Mouse (Mus musculus) hindbrain, embryonic 14.5 days (tissue): ENCODE measurements at regions not wholly inside any gene's neighbourhood (a gene's known extent, or its start where the extent isn't known, plus 50 kb on each side); places are given as distances from the start of the nearest gene placed in this dataset.
A peak's percentile ranks its signal among the peaks of the same experiment; 100 is the strongest.

Source experiments
- ATAC-seq: fragments of 200-750 bp; cut with Nextera tagmentation; 2 replicates; pipeline ENCODE4 v1.8.0; 2017; ENCODE audit warnings: moderate number of reproducible peaks, mild to moderate bottlenecking, moderate TSS enrichment, moderate library complexity; ENCODE audit not compliant: low FRiP score
- DNase-seq: peaks from one replicate; pipeline ENCODE4 v3.0.0-alpha.2; 2015; ENCODE audit warnings: low spot score
- H3K27ac ChIP-seq: fragments of 300-500 bp; sonication (generic); 2 replicates; pipeline ENCODE4 v1.5.1; 2014; ENCODE audit warnings: mild to moderate bottlenecking, moderate library complexity
- H3K27me3 ChIP-seq: fragments of 300-500 bp; sonication (generic); 2 replicates; pipeline ENCODE4 v1.6.1; 2014; ENCODE audit warnings: mild to moderate bottlenecking, low read length, mixed read lengths; ENCODE audit not compliant: control insufficient read depth, insufficient read depth
- H3K36me3 ChIP-seq: fragments of 300-500 bp; sonication (generic); replicated peaks from 2 replicates; pipeline ENCODE4 v1.6.1; 2014; ENCODE audit not compliant: control insufficient read depth, insufficient read depth
- H3K4me1 ChIP-seq: fragments of 300-500 bp; sonication (generic); replicated peaks from 2 replicates; pipeline ENCODE4 v1.6.1; 2014; ENCODE audit warnings: antibody characterized with exemption, low read length, mixed read lengths; ENCODE audit not compliant: control insufficient read depth, insufficient read depth
- H3K4me2 ChIP-seq: fragments of 300-500 bp; sonication (generic); replicated peaks from 2 replicates; pipeline ENCODE4 v1.6.1; 2014; ENCODE audit warnings: mild to moderate bottlenecking, moderate library complexity
- H3K4me3 ChIP-seq: fragments of 300-500 bp; sonication (generic); replicated peaks from 2 replicates; pipeline ENCODE4 v1.5.1; 2014; ENCODE audit warnings: mild to moderate bottlenecking, low read length
- H3K9ac ChIP-seq: fragments of 300-500 bp; sonication (generic); 2 replicates; pipeline ENCODE4 v1.6.1; 2014
- H3K9me3 ChIP-seq: fragments of 300-500 bp; sonication (generic); 2 replicates; pipeline ENCODE4 v1.6.1; 2016; ENCODE audit warnings: low read length; ENCODE audit not compliant: control insufficient read depth
- WGBS: fragments of 180-500 bp; shearing (Covaris S2); extraction: QIAGEN DNeasy Blood & Tissue Kit; methylation state at CpG from one replicate; pipeline ENCODE4 v1.1.7; 2014; 5-methylcytosine and 5-hydroxymethylcytosine counted together

DNA sequence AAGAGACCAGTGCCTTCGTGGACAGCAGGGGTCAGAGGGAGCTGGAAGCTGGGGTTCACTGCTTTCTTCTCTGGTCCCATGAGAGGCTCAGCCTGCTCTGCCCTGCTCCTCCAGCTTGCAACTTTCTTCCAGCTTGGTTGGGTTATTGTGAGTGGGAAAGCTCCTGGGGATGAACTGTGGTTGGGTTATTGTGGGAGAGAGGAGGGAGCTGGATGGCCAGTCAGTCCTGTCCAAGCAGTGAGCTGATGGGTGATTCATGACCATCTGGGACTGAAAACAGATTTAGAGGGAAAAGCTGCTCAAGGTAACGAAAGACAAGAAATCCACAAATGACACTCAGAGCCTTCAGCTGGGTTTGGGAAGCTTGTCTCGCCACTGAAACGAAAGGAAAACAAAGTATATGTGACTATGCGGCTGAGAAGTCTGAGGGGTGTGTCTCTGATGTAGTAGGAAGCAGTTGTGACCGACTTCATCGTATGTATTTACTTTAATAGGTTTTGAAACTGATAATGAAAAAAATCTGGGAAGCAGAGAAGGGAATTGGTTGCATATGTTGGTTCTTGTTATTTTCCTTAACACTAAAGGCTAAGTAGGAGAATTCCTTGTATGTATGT, 365.1 kb downstream of the Cog6 start:
- Histone ChIP-seq H3K9ac (no peak overlapping the region), H3K4me1 (no peaks in the 10 kb centered on the region), H3K9me3 (no peaks in the 10 kb centered on the region), H3K4me2 (no peak overlapping the region), H3K36me3 (no peaks in the 10 kb centered on the region), H3K27me3 (no peaks in the 10 kb centered on the region), H3K27ac (no peak overlapping the region), H3K4me3 (no peak overlapping the region)
- WGBS: 88% methylated on average over 7 of the region's 7 CpGs
- no peak for ATAC-seq
- no peak for DNase-seq

DNA sequence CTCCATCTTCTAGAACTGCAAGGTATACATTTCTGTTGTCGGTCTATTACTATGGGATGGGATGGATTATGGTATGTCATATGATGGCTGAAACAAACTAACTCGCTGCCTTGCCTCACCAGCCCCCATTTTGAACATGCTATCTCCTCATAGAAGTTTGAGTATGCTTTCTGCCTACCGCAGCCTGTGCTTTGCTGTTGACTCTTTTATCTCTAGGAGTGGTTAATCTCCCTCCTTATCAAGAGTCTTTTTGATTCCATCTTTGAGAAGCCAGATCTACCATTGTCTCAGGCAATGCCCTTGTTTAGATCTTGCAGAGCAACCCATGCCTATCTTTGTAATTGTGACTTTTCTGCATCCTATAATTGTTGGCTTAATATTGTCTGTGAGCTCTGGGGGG, 367.0 kb downstream of the Cog6 start:
- no peaks in the 10 kb centered on the region for H3K9me3 ChIP-seq
- H3K4me3 ChIP-seq: no peak overlapping the region
- H3K9ac ChIP-seq: no peak overlapping the region
- no peak for DNase-seq
- no peak for ATAC-seq
- H3K4me2 ChIP-seq: no peak overlapping the region
- peaks cover 3% of the 10 kb centered on the region; the same call in 1 of the 2 replicates for H3K4me1 ChIP-seq
- no peak overlapping the region for H3K27ac ChIP-seq
- 93% methylated on average over 3 of the region's 3 CpGs for WGBS
- H3K36me3 ChIP-seq: no peaks in the 10 kb centered on the region
- no peaks in the 10 kb centered on the region for H3K27me3 ChIP-seq

DNA sequence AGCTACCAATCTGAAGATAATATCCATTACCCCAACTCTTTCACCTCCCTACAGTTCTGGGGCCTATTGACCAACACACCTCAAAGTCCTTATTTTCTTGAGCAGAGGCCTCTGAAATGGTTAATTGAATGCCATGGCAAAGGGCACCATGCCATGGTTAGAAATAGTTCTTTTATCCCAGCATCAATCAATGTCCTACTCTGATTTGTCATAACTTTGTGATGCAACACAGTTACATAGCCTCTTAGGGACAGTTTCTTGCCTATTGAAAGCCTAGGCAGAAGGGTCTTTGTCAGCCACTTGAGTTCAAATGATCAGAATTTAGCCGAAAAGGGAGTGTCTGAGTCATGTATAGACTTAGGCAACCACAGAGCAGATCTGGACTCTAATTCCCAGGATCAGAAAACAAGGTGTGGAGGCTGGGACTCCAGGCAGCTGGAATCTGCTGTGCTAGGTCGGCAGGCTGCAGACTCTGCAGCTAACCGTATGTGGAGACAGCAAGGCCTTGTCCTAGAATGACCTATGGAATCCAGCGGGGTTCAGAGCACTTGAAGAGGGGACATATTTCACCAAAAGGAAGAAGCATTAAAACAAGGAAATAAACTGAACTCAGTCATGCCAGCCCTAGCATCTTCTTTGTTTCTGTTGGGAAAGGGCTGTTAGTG, 368.1 kb downstream of the Cog6 start:
- Histone ChIP-seq H3K9ac (no peak overlapping the region), H3K4me3 (no peak overlapping the region), H3K9me3 (no peaks in the 10 kb centered on the region), H3K27ac (no peak overlapping the region), H3K27me3 (no peaks in the 10 kb centered on the region), H3K4me2 (no peak overlapping the region), H3K36me3 (no peaks in the 10 kb centered on the region), H3K4me1 (peaks cover 14% of the 10 kb centered on the region)
- ATAC-seq: no peak
- DNase-seq: no peak
- 84% methylated on average over 4 of the region's 4 CpGs for WGBS

DNA sequence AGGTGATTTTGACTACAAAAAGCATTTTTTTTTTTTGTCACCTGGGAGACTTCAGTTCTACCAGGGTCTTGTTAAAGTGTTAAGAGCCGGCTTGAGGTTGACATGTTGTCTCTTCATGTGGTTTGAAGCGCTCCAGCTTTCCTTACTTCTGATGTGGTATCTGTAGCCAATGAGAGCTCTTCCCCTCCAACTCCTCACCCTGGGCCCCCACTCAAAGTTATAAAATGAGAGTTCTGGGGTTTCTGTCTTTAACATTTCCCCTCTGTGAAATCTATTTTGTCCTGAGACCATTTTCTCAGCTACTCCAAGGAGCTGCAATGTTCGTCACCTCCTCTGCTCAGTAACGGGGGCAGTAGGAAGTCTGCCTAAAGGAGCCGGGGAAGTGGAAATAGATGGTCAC, 369.1 kb downstream of the Cog6 start:
- ATAC-seq (no peak), DNase-seq (no peak)
- Histone ChIP-seq H3K4me1 (peaks cover 23% of the 10 kb centered on the region), H3K4me3 (no peak overlapping the region), H3K4me2 (no peak overlapping the region), H3K36me3 (no peaks in the 10 kb centered on the region), H3K9ac (no peak overlapping the region), H3K9me3 (no peaks in the 10 kb centered on the region), H3K27me3 (no peaks in the 10 kb centered on the region), H3K27ac (no peak overlapping the region)
- WGBS: 95% methylated on average over 5 of the region's 5 CpGs

DNA sequence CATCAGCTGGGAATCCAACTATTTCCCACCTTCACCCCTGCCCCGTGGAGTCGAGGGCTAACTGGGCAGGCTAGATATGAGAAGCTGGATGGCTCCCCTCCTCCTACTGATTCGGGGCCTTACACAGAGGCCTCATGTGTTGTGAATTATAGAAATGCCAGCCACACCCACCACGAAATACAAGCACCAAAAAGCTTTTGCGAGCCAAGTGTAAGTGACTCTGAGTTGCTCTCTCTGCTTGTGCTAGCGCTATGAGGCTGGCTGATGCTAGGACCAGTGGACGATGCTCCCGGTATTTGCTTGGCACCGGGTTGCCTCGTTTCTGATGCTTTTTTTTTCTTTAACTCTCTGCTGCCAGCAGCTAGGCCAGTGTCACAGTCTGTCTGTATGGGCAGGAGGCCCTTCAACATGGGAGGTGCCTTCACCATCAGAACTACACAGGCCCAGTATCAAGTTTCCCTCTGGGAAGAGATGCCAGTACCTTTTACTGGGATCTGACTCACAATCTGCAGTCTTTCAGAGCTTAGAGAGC, 369.8 kb downstream of the Cog6 start:
- Histone ChIP-seq H3K9me3 (no peaks in the 10 kb centered on the region), H3K36me3 (no peaks in the 10 kb centered on the region), H3K4me2 (no peak overlapping the region), H3K4me3 (no peak overlapping the region), H3K9ac (no peak overlapping the region), H3K4me1 (peaks cover 23% of the 10 kb centered on the region), H3K27ac (no peak overlapping the region), H3K27me3 (no peaks in the 10 kb centered on the region)
- WGBS: 83% methylated on average over 10 of the region's 10 CpGs
- no peak for DNase-seq
- ATAC-seq: no peak

DNA sequence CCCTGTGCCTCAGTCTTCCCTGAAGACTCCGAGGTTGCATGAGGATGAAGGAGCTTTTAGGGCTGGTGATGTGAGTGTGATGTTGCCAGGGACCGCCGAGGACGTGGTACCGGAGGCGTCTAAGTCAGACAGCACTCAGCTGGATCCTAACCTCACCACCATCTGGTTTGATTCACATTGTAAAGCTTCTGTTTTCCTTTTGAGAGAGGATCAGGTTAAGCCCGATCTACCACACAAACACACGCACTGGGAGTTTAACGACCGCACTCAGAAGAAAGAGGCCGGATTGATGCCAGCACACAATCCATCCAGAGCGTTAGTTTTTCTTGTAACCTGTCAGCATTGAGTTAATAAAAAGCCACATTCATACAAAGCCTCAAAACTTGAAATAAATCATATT, 371.9 kb downstream of the Cog6 start:
- WGBS: 55% methylated on average over 12 of the region's 12 CpGs
- no peak for ATAC-seq
- DNase-seq: no peak

DNA sequence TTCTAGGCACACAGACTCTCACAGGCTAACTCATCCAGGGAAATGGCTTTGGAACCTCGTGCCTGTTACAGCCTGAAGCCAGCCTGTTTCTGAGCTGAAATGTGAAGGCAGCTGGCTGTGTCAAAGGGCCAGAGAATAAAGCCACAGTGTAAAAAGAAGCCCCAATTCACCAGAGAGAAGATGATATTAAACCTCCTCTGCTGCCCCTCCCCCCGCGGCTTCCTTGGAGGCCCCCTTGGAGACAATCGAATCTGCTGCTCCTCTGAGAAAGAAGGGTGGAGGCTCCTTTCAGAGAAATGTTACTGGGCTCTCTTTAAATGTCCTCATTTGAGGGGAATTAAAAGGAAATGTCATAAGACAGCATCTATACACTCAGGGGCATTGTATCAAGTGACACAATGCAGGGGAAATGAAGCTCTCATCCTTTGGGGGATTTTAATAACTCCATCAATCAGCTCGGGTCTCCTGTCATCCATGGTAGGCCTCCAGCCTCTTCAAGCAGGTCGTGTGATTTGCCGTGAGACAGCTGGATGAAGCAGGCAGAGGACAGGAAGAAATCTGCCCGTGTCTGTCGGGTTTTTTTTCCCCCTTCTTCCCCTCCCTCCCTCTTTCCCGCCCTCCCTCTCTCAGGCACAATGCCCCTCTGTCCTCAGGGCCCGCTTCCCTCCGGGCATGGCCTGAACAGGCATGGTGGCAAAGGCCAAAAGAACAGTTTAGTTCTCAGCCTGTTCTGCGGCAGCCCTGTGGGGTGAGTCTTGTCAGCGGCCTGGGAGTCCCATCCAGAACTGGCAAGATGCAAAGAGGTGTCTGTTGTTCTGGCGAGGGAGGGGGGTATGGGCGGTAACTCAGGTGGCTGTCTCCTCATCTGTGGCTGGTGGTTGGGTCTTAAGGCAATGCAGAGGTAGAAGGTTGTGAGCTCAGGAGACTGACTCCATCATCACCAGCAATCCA, 372.6 kb downstream of the Cog6 start:
- DNase-seq (peak; percentile 61), ATAC-seq (peak; percentile 55; the same call in 1 of the 2 replicates)
- Histone ChIP-seq H3K4me2 (no peak overlapping the region), H3K9ac (0 out of 2 replicates have a peak overlapping the region, but pooled peaks have one; percentile 18), H3K4me1 (peaks cover 30% of the 10 kb centered on the region), H3K9me3 (no peaks in the 10 kb centered on the region), H3K36me3 (no peaks in the 10 kb centered on the region), H3K4me3 (no peak overlapping the region), H3K27ac (peak overlapping the region; percentile 34), H3K27me3 (no peaks in the 10 kb centered on the region)
- 10% methylated on average over 16 of the region's 16 CpGs for WGBS

More for the DNA sequence above, 371.9 kb downstream of the Cog6 start:
- H3K27me3 ChIP-seq: no peaks in the 10 kb centered on the region
- peak overlapping the region; percentile 34; the same call in 1 of the 2 replicates for H3K27ac ChIP-seq
- H3K4me3 ChIP-seq: no peak overlapping the region
- peaks cover 30% of the 10 kb centered on the region for H3K4me1 ChIP-seq
- no peak overlapping the region for H3K9ac ChIP-seq
- no peak overlapping the region for H3K4me2 ChIP-seq
- H3K9me3 ChIP-seq: no peaks in the 10 kb centered on the region
- no peaks in the 10 kb centered on the region for H3K36me3 ChIP-seq

DNA sequence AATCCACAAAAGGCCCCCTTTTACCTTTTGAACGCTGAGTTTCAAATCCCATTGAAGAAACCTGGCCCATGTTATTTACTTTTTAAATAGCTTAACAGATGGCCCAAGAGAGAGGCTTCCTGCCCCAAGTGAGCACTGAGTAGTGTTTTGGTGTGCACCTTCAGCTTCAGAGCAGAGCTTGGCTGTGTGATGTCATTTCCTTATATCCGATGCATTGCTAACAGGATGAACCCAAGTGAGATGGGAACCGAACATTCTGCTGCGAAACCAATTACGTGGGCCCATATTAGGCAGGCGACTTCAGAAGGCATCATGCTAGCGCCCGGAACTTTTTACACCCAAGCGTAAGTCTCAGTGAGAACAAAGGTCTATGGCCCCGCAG, 373.2 kb downstream of the Cog6 start:
- ATAC-seq (no peak), DNase-seq (no peak)
- H3K4me3 ChIP-seq: no peak overlapping the region
- peak overlapping the region; percentile 34 for H3K27ac ChIP-seq
- H3K4me1 ChIP-seq: peaks cover 30% of the 10 kb centered on the region
- H3K4me2 ChIP-seq: no peak overlapping the region
- no peaks in the 10 kb centered on the region for H3K9me3 ChIP-seq
- 0 out of 2 replicates have a peak overlapping the region, but pooled peaks have one; percentile 18 for H3K9ac ChIP-seq
- H3K27me3 ChIP-seq: no peaks in the 10 kb centered on the region
- H3K36me3 ChIP-seq: no peaks in the 10 kb centered on the region
- WGBS: 64% methylated on average over 10 of the region's 10 CpGs

DNA sequence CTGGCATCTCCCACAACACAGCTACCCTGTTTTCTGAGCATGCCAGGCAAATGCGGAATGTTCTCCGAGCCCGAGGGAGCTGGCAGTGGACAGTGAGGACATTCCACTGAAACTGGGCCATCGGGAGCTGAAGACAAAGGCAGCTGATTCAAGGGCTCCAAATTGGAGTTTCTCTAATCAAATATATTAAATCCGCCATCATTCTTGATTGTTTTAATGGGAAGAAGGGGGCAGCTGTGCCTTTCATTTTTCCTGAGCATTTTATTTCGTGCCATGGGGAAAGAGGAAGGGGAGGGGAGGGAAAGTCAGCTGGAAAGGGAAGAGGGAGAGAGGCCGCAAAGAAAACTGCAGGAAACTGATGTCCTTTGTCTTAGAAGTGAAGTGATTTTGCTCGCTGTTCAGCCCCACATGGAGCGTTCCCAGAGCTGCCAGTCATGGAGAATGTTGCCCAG, 373.9 kb downstream of the Cog6 start:
- no peaks in the 10 kb centered on the region for H3K27me3 ChIP-seq
- no peak overlapping the region for H3K9ac ChIP-seq
- peak overlapping the region; percentile 34 for H3K27ac ChIP-seq
- H3K9me3 ChIP-seq: no peaks in the 10 kb centered on the region
- H3K36me3 ChIP-seq: no peaks in the 10 kb centered on the region
- DNase-seq (no peak), ATAC-seq (no peak)
- H3K4me3 ChIP-seq: no peak overlapping the region
- no peak overlapping the region for H3K4me2 ChIP-seq
- peaks cover 30% of the 10 kb centered on the region for H3K4me1 ChIP-seq
- 29% methylated on average over 9 of the region's 9 CpGs for WGBS
